Mouse (Mus musculus): ENCODE measurements around the gene Tex38.

The Tex38 gene

DNA sequence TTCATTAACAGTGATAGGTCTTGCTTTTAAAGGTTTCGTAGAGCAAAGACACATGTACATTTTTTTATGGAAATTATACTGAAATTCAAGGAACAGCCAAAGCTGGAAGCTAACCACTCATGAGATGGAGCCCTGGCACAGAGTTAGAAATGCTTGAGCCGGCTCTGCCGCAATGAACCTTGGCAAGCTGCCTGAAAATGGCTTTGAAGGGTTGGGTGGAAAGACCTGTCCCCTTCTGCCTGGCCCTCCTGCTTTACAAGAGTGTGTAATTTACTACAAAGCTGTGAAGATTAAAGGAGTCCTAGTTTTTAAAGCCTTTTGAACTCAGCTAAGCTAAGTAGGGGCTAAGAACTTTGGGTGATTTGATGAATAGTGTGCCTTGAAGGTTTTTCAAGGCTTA is 19.6 kb downstream of the Tex38 start:
- TF ChIP-seq NANOG (IDR thresholded peaks at IDR 0.05; ENCODE audit: borderline replicate concordance, low read length) (no peak), POU5F1 (IDR thresholded peaks at IDR 0.05; ENCODE audit: borderline replicate concordance, low read length) (no peak), CTCF (conservative IDR thresholded peaks at IDR 0.05; ENCODE audit: low read length) (no peak)
- Histone ChIP-seq H3K9me3 (ENCODE audit: low read length) (no peaks in the 10 kb centered on the region), H3K4me1 (replicated peaks; ENCODE audit: low read depth, low read length) (no peaks in the 10 kb centered on the region), H3K36me3 (ENCODE audit: insufficient read depth, low read length) (peaks cover 63% of the 10 kb centered on the region), H3K27me3 (ENCODE audit: insufficient read depth, low read length) (no peaks in the 10 kb centered on the region), H3K4me3 (replicated peaks; ENCODE audit: low read length) (no peak overlapping the region)

DNA sequence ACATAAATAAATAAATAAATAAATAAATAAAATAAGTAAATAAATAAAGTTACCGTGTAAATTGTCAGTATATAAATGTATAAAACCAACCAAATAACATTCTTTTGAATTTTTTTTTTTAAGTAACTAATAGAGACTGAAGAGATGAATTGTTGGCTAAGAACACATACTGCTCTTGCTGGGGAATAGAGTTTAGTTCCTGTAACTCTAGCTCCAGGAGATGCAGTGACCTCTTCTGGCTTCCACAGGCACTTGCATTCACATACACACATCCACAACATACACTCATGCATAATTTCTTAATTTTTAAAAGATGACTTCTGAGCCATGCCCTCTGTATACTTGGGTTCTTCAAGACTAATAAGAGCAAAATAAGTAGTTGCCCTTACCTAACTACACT is 26.0 kb downstream of the Tex38 start:
- Histone ChIP-seq H3K9me3 (ENCODE audit: low read length) (no peaks in the 10 kb centered on the region), H3K27me3 (ENCODE audit: insufficient read depth, low read length) (no peaks in the 10 kb centered on the region), H3K36me3 (ENCODE audit: insufficient read depth, low read length) (peaks cover 30% of the 10 kb centered on the region), H3K4me3 (replicated peaks; ENCODE audit: low read length) (no peak overlapping the region), H3K4me1 (replicated peaks; ENCODE audit: low read depth, low read length) (no peaks in the 10 kb centered on the region)
- TF ChIP-seq POU5F1 (IDR thresholded peaks at IDR 0.05; ENCODE audit: borderline replicate concordance, low read length) (no peak), CTCF (conservative IDR thresholded peaks at IDR 0.05; ENCODE audit: low read length) (no peak), NANOG (IDR thresholded peaks at IDR 0.05; ENCODE audit: borderline replicate concordance, low read length) (no peak)

DNA sequence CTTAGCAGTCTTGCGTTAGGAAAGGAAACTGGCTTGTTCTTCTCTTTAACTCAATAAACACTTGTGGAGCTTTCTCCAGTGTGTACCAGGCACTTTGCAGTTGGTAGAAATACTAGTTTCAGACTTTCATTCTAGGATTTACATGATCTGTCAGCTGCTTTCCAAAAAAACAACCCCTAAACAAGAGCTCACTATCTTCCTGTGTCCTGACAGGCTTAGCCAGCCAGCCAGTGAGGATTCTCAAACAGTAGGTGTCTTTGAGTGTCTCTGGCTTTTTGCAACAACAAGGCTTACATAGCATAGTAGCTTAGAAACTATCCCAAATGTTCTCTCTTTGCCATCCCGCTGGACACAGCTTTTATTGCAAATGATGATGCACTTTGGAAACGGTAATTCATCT is 26.7 kb downstream of the Tex38 start:
- Histone ChIP-seq H3K4me3 (replicated peaks; ENCODE audit: low read length) (no peak overlapping the region), H3K27me3 (ENCODE audit: insufficient read depth, low read length) (no peaks in the 10 kb centered on the region)

DNA sequence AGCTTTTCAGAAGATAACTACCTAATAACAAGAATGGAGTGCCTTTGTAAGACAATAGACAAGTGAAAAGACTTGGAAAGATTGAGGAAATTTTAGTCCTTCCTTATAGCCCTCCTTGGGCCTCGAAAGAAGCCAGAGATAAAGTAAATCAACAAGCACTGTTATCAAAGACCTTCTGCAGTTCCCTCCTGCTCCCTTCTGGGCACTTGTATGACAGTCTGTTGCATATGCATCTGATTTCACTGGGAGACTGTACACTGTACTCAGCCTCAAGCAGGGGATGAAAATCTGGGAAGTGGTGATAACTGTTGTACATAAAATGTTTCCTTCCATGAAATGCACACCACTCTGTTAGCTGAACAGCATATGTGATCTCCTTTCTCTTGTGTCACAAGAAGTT is 31.5 kb downstream of the Tex38 start:
- Histone ChIP-seq H3K27me3 (ENCODE audit: insufficient read depth, low read length) (no peaks in the 10 kb centered on the region), H3K4me3 (replicated peaks; ENCODE audit: low read length) (no peak overlapping the region), H3K4me1 (replicated peaks; ENCODE audit: low read depth, low read length) (no peaks in the 10 kb centered on the region), H3K36me3 (ENCODE audit: insufficient read depth, low read length) (peaks cover 58% of the 10 kb centered on the region), H3K9me3 (ENCODE audit: low read length) (no peaks in the 10 kb centered on the region)
- TF ChIP-seq POU5F1 (IDR thresholded peaks at IDR 0.05; ENCODE audit: borderline replicate concordance, low read length), result no peak
- no peak for TF ChIP-seq NANOG (IDR thresholded peaks at IDR 0.05; ENCODE audit: borderline replicate concordance, low read length)
- no peak for TF ChIP-seq CTCF (conservative IDR thresholded peaks at IDR 0.05; ENCODE audit: low read length)

More for the DNA sequence above, 26.7 kb downstream of the Tex38 start:
- no peaks in the 10 kb centered on the region for H3K9me3 ChIP-seq (ENCODE audit: low read length)
- TF ChIP-seq NANOG (IDR thresholded peaks at IDR 0.05; ENCODE audit: borderline replicate concordance, low read length), result no peak
- TF ChIP-seq CTCF (conservative IDR thresholded peaks at IDR 0.05; ENCODE audit: low read length), result no peak
- TF ChIP-seq POU5F1 (IDR thresholded peaks at IDR 0.05; ENCODE audit: borderline replicate concordance, low read length), result no peak
- peaks cover 29% of the 10 kb centered on the region for H3K36me3 ChIP-seq (ENCODE audit: insufficient read depth, low read length)
- no peaks in the 10 kb centered on the region for H3K4me1 ChIP-seq (replicated peaks; ENCODE audit: low read depth, low read length)

DNA sequence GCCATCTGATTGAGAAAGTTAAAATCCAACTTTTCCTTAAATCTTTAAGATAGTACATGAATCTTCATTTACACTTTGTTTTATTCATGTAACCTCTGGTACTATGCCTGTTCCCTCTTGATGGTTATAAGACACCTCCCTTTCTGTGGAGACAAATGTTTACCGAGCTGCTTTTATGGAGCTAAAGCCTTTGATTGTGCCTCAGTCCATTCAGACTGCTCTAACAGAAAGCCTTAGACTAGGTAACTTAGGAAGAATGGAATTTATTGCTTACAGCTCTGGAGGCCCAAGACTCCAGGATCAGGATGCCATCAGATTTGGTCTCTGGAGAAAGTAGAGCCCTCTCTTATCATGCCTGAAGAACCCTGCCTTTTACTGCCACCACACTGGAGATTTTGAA is 32.6 kb downstream of the Tex38 start:
- no peaks in the 10 kb centered on the region for H3K9me3 ChIP-seq (ENCODE audit: low read length)
- no peak overlapping the region for H3K4me3 ChIP-seq (replicated peaks; ENCODE audit: low read length)
- no peaks in the 10 kb centered on the region for H3K27me3 ChIP-seq (ENCODE audit: insufficient read depth, low read length)
- H3K36me3 ChIP-seq (ENCODE audit: insufficient read depth, low read length), result peaks cover 61% of the 10 kb centered on the region
- no peaks in the 10 kb centered on the region for H3K4me1 ChIP-seq (replicated peaks; ENCODE audit: low read depth, low read length)
- TF ChIP-seq CTCF (conservative IDR thresholded peaks at IDR 0.05; ENCODE audit: low read length), result no peak
- TF ChIP-seq NANOG (IDR thresholded peaks at IDR 0.05; ENCODE audit: borderline replicate concordance, low read length), result no peak
- no peak for TF ChIP-seq POU5F1 (IDR thresholded peaks at IDR 0.05; ENCODE audit: borderline replicate concordance, low read length)

DNA sequence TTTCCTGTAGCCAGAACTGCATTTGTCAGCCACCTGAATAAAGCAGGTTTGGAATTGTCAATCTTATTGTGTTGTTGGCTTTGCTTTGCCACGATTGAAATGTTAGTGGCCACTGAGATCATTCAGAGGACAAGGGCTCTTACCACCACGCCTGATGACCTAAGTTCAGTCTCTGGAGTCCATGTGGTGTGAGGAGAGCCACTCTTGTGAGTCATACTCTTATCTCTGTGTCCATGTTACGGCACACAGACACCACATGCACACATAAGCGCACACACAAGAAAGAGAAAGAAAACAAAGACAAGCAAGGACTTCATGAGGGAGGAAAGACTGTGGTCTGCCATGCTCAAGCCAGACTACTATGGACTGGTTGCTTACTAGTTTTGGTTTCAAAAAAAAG is 37.7 kb downstream of the Tex38 start:
- Histone ChIP-seq H3K4me1 (replicated peaks; ENCODE audit: low read depth, low read length) (peaks cover 13% of the 10 kb centered on the region), H3K4me3 (replicated peaks; ENCODE audit: low read length) (no peak overlapping the region), H3K27me3 (ENCODE audit: insufficient read depth, low read length) (no peaks in the 10 kb centered on the region), H3K9me3 (ENCODE audit: low read length) (no peaks in the 10 kb centered on the region), H3K36me3 (ENCODE audit: insufficient read depth, low read length) (peaks cover 67% of the 10 kb centered on the region)
- no peak for TF ChIP-seq CTCF (conservative IDR thresholded peaks at IDR 0.05; ENCODE audit: low read length)
- no peak for TF ChIP-seq POU5F1 (IDR thresholded peaks at IDR 0.05; ENCODE audit: borderline replicate concordance, low read length)
- TF ChIP-seq NANOG (IDR thresholded peaks at IDR 0.05; ENCODE audit: borderline replicate concordance, low read length), result no peak

DNA sequence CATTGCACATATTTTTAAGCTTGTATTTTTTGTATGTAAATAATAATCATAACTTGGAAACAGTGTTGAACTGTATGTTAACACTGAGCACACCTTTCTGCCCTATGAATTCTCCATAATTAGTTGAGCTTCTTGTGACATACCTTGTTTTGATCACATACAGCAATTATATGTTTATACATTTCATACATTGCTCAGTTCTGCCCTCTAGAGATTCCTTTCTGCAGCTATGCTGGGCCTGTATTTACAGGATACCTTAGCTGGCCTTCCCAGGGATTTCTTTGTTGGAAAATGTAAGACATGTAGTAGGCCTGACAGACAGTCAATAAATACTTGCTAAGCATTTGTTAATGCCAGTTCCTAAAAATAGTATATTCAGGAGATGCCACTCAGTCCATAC is 38.2 kb downstream of the Tex38 start:
- Histone ChIP-seq H3K36me3 (ENCODE audit: insufficient read depth, low read length) (peaks cover 63% of the 10 kb centered on the region), H3K4me3 (replicated peaks; ENCODE audit: low read length) (no peak overlapping the region), H3K4me1 (replicated peaks; ENCODE audit: low read depth, low read length) (peaks cover 14% of the 10 kb centered on the region), H3K9me3 (ENCODE audit: low read length) (no peaks in the 10 kb centered on the region), H3K27me3 (ENCODE audit: insufficient read depth, low read length) (no peaks in the 10 kb centered on the region)
- TF ChIP-seq CTCF (conservative IDR thresholded peaks at IDR 0.05; ENCODE audit: low read length) (no peak), POU5F1 (IDR thresholded peaks at IDR 0.05; ENCODE audit: borderline replicate concordance, low read length) (no peak), NANOG (IDR thresholded peaks at IDR 0.05; ENCODE audit: borderline replicate concordance, low read length) (no peak)

DNA sequence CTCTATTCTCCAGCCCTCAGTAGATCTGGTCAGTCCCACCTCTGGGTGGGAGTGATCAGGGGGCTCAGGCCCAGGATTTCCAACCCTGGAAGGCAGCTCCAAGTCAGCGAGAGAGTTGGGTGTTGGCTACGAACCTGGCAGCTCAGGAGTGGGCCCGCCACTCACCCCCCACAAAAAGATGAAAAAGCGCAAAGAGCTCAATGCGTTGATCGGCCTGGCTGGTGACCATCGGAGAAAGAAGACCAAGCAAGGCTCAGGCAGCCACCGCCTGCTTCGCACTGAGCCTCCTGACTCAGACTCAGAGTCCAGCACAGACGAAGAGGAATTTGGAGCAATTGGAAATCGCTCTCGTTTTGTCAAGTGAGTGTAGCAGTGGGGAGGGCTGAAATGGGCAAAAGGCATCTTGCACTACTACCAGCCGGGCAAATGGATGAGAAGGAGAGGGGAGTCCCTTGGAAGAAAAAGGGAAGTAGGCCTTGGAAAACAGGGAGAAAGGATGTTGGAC is 42.3 kb downstream of the Tex38 start:
- H3K27me3 ChIP-seq (ENCODE audit: insufficient read depth, low read length), result no peaks in the 10 kb centered on the region

DNA sequence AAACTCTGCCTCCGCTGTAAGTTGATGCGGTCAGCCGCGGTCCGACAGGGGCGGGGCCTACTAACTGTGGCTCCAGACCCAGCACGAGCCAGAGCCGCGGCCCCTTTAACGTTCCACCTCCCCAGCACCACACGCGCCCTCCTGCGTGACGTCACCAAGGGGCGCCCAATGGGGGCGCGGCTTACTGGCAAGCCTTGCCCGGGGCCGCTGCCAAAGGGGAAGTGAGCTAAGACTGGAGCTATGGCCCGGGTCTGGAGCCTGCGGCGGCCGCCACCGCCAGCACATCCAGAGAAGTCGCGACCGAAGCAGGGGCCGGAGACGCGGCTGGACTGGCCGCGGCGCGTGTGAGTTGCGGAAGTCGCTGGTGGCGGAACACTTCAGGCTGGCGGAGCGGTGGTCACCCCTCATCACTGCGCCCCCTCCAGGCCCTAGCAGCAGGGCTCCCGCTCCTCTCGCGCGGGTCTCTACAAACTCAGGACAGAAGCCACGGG is 43.2 kb downstream of the Tex38 start, which contains the start of gene Efcab14:
TSS of gene Efcab14 (plus strand) at position 194 of the 491 bp plus-strand sequence.
- peak within 1 kb of the TSS; percentile 90 for H3K4me3 ChIP-seq (replicated peaks; ENCODE audit: low read length)
- TF ChIP-seq NANOG (IDR thresholded peaks at IDR 0.05; ENCODE audit: borderline replicate concordance, low read length) (no peak), POU5F1 (IDR thresholded peaks at IDR 0.05; ENCODE audit: borderline replicate concordance, low read length) (no peak), CTCF (conservative IDR thresholded peaks at IDR 0.05; ENCODE audit: low read length) (no peak)
- H3K27me3 ChIP-seq (ENCODE audit: insufficient read depth, low read length), result peaks cover 4% of the 10 kb centered on the region; the same call in 1 of the 2 replicates
- peaks cover 34% of the 10 kb centered on the region for H3K4me1 ChIP-seq (replicated peaks; ENCODE audit: low read depth, low read length)
- H3K9me3 ChIP-seq (ENCODE audit: low read length), result no peaks in the 10 kb centered on the region
- peaks cover 25% of the 10 kb centered on the region for H3K36me3 ChIP-seq (ENCODE audit: insufficient read depth, low read length)

More for the DNA sequence above, 42.3 kb downstream of the Tex38 start:
- H3K36me3 ChIP-seq (ENCODE audit: insufficient read depth, low read length), result peaks cover 35% of the 10 kb centered on the region
- no peaks in the 10 kb centered on the region for H3K9me3 ChIP-seq (ENCODE audit: low read length)
- no peak for TF ChIP-seq POU5F1 (IDR thresholded peaks at IDR 0.05; ENCODE audit: borderline replicate concordance, low read length)
- TF ChIP-seq CTCF (conservative IDR thresholded peaks at IDR 0.05; ENCODE audit: low read length), result no peak
- TF ChIP-seq NANOG (IDR thresholded peaks at IDR 0.05; ENCODE audit: borderline replicate concordance, low read length), result no peak
- H3K4me1 ChIP-seq (replicated peaks; ENCODE audit: low read depth, low read length), result peaks cover 33% of the 10 kb centered on the region
- peak overlapping the region; percentile 90 for H3K4me3 ChIP-seq (replicated peaks; ENCODE audit: low read length)
